ENCODE assay signal across 9 mouse cellular contexts in the genomic region with DNA sequence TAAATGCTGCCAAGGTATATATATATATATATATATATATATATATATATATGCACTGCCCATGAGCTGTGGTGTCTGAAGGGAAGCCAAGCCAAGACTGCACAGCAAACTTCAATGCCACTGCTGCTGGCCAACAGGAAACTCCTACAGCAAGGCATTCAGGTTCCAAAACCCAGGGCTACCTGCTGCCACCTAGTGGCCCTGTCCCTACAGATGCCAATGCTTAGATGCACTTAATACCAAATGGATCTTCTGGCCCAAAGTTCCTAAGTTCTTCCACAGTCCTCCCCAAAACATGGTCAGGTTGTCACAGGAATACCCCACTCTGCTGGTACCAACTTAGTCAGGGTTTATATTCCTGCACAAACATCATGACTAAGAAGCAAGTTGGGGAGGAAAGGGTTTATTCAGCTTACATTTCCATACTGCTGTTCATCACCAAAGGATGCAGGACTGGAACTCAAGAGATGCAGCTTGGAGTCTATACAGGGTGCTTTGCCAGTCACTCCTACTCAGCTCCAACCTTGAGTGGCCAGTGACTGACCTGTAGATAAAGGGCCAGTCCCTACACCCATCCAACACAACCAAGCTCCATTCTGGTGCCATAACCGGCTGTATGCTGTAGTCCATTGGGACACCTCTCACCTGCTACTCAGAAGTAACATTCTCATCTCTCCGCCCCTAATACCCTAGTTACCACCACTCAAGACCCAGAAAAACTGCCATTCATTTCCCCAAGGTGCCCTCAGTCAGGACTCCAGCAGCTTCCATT. TPM values are rescaled to one million over a fixed set of nuclear protein-coding genes. Genes with fewer than 3 reads are reported as not detected.
DNase-seq lines count a peak whose midpoint lies in the region; ATAC-seq and TF ChIP-seq lines count a peak whose summit lies in the region.
"Had no signal": no experiment of that assay in that cellular context is flagged by ENCODE, and none has a peak within 500 bp of the region (broad histone marks: within the 10 kb centered on the region; RNA-seq: fewer than 3 reads in every experiment).

No protein-coding gene starts in this region.

- peaks cover 4% of the 10 kb centered on the region; the same call in 1 of the 2 replicates for H3K4me1 ChIP-seq in lung, embryonic 14.5 days (ENCODE audit: insufficient read depth)

- H3K36me3 ChIP-seq in lung, embryonic 14.5 days (ENCODE audit: insufficient read depth) = peaks cover 54% of the 10 kb centered on the region

- no peak overlapping the region for H3K4me2 ChIP-seq in lung, embryonic 14.5 days

- intact Hi-C loops in heart, postnatal 10 days (cut with DNase I) = loop anchor here (1.0 kb wide), 2 partner anchors 64 to 95 kb away; a partner anchor contains a TSS

- H3K4me3 ChIP-seq in lung, embryonic 14.5 days (ENCODE audit: low read depth, low read length) = no peak overlapping the region

- no peaks in the 10 kb centered on the region for H3K27me3 ChIP-seq in lung, embryonic 14.5 days (ENCODE audit: insufficient read depth, low read length)

- no peak overlapping the region for H3K9ac ChIP-seq in lung, embryonic 14.5 days

- TF ChIP-seq POLR2A in brain, embryonic 14.5 days (IDR thresholded peaks at IDR 0.05; ENCODE audit: borderline replicate concordance, extremely low read depth, insufficient read depth, insufficient read length, poor library complexity, severe bottlenecking) = no peak

- WGBS in lung, embryonic 14.5 days = 63% methylated on average over 2 of the region's 2 CpGs

- H3K27ac ChIP-seq in lung, embryonic 14.5 days (ENCODE audit: low read depth) = no peak overlapping the region

- no peaks in the 10 kb centered on the region for H3K9me3 ChIP-seq in lung, embryonic 14.5 days (ENCODE audit: low read depth, low read length)

- ATAC-seq in lung, embryonic 14.5 days (ENCODE audit: insufficient read depth) = peak; percentile 33; the same call in 1 of the 2 replicates

- DNase-seq in ES-CJ7 (ENCODE audit: low read depth, low spot score) = peak; percentile 88
- peak; percentile 89 for DNase-seq in brain, embryonic 14.5 days (ENCODE audit: low read depth)
- DNase-seq in fibroblast of lung, adult 2 months (ENCODE audit: low read depth) = peak; percentile 67
- peak; percentile 84 to 89 for DNase-seq in heart, postnatal 10 days
- DNase-seq in layer of hippocampus, adult 9-11 months = peak; percentile 83
- peak; percentile 95 for DNase-seq in lung, embryonic 14.5 days
- DNase-seq in retina, postnatal 7 days (ENCODE audit: low read depth, low spot score) = peak; percentile 63
- peak; percentile 57 to 58 for DNase-seq in urinary bladder, adult 18-20 months (ENCODE audit: low spot score in 2 of 2)

- TF ChIP-seq CTCF in brain, embryonic 14.5 days (IDR thresholded peaks at IDR 0.05; ENCODE audit: borderline replicate concordance, extremely low read depth, insufficient read depth, insufficient read length) = peak; percentile 88
- TF ChIP-seq CTCF in lung, embryonic 14.5 days (IDR thresholded peaks at IDR 0.05; ENCODE audit: low read depth) = peak; percentile 89

RNA-seq across cellular contexts. Expression of a gene that starts 5.6 kb away (rescaled TPM):
- not detected in 2 replicates for polyA plus RNA-seq in brain, embryonic 14.5 days (2012; rRNA removed)
- 1 to 10 TPM in 1 of 2 experiments, not detected in 1; 1.0 TPM for total RNA-seq in heart, postnatal 10 days (2021)
- not detected in 2 replicates for polyA plus RNA-seq in lung, embryonic 14.5 days (2014; fragmentation: Nextera tagmentation; extraction: Ambion mirVana)
- polyA plus RNA-seq: large intestine, adult 2 months had no signal

RNA-seq across cellular contexts. Expression of a gene that starts 6.1 kb away (rescaled TPM):
- 263 and 287 TPM in 2 replicates for polyA plus RNA-seq in brain, embryonic 14.5 days (2012; rRNA removed)
- 100 to 1,000 TPM; 380 to 410 TPM for total RNA-seq in heart, postnatal 10 days (2021)
- polyA plus RNA-seq in lung, embryonic 14.5 days (2014; fragmentation: Nextera tagmentation; extraction: Ambion mirVana) = 30.5 and 34.4 TPM in 2 replicates

RNA-seq across cellular contexts. Expression of a gene that starts 7.0 kb away (rescaled TPM):
- polyA plus RNA-seq in brain, embryonic 14.5 days (2012; rRNA removed) = 1,098 and 1,286 TPM in 2 replicates
- 100 to 1,000 TPM; 713 to 733 TPM for total RNA-seq in heart, postnatal 10 days (2021)
- polyA plus RNA-seq in lung, embryonic 14.5 days (2014; fragmentation: Nextera tagmentation; extraction: Ambion mirVana) = 1,167 and 1,191 TPM in 2 replicates

RNA-seq across cellular contexts. Expression of a gene that starts 25.9 kb away (rescaled TPM):
- 19.0 and 27.8 TPM in 2 replicates for polyA plus RNA-seq in brain, embryonic 14.5 days (2012; rRNA removed)
- under 1 TPM; 0.05 to 0.20 TPM for total RNA-seq in heart, postnatal 10 days (2021)
- 0.39 and 0.60 TPM in 2 replicates for polyA plus RNA-seq in lung, embryonic 14.5 days (2014; fragmentation: Nextera tagmentation; extraction: Ambion mirVana)
